Mouse (Mus musculus) spleen, adult 12 weeks (tissue): ENCODE measurements around the gene Cox16.

ENCODE experiments used
- DNase-seq: peaks from one replicate; pipeline ENCODE4 v3.0.0; 2022; ENCODE audit warnings: low spot score

Cox16 gene

DNA sequence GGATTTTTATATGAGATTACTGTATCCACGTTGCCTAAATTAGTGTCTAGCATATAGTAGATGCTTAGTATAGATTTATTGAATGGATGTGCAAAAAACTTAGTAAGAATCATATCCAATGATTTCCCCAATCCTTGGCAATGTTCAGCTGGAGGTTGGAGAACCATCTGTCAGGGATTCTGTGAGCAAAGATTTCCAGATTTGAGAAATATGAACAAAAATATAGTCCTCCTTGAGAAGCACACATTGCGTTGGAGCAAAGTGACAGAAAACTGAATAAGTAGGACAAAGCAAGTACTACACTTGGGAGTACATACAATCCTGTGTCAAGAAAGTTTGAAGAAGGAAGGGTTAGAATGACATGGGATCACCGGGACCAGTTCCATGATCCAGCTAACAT lies 160.8 kb downstream of the Cox16 start:
- no peak for DNase-seq

DNA sequence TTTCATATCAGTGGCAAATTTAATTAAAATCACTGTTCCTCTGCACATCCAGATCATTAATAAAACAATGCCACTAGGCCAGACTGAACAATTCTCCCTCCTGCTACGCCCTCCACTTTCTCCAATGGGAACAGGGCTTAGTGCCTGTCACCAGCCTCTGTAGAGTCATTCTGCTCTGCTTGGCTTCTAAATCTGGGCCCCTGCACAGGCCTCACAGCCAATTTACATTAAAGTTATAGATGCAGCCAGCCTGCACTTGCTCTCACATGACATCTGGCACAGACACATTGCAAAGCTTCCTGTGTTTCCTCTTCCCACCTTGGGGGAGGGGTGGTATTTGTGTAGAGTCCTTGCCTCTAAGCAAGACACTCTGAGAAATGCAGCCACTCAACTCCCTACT lies 163.9 kb downstream of the Cox16 start:
- no peak for DNase-seq

DNA sequence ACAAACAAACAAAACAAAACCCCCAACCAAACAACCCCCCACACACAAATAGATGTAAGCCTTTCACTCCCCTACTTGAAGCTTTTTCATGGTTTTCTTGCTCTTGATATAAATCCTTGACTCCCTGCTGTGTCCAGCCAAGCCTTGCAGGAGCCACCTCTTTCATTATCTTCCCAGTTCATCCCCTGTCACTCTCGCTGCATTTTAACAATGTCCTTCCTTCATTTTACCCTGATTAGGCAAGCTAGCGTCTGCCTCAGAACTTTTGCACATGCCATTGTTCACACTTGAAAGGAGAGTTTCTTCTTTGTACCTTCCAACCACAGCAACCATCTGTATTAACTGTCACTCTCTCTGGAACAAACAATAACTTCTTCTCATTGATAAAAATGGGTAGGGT lies 167.1 kb downstream of the Cox16 start:
- no peak for DNase-seq

DNA sequence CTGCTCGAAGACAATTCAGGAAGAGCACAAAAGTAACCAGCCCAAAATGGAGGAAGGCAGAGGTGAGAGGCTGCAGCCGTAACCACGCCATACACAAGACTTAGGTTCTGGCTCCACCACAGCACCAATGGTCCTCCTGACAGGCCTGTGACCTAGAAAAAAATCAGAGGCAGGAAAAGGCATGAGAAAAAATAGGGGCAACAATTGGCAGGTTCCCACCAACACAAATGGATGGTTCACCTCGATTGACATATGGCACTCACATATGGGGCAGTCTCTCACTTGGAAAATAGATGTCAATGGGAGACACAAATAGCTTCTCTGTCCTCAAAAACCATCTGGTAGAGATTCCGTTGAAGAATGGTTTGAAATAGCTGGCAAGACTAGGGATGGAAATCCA lies 169.0 kb downstream of the Cox16 start:
- DNase-seq: no peak
